Mouse (Mus musculus) cortical plate, adult 2 months (tissue): ENCODE measurements at regions not wholly inside any gene's neighbourhood (a gene's known extent, or its start where the extent isn't known, plus 50 kb on each side); places are given as distances from the start of the nearest gene placed in this dataset.

Source experiments
- H3K27ac ChIP-seq: fragments of 200-500 bp; 2 replicates; pipeline ENCODE4 v1.5.1; 2012; ENCODE audit warnings: low read length, control low read depth, inconsistent platforms; ENCODE audit not compliant: insufficient read depth
- H3K4me1 ChIP-seq: fragments of 200-500 bp; 2 replicates; pipeline ENCODE4 v1.6.1; 2011; ENCODE audit warnings: low read length; ENCODE audit not compliant: control insufficient read depth, insufficient read depth
- H3K4me3 ChIP-seq: fragments of 200-500 bp; 2 replicates; pipeline ENCODE4 v1.5.1; 2011; ENCODE audit warnings: mild to moderate bottlenecking, low read length, control low read depth; ENCODE audit not compliant: insufficient read depth
- CTCF ChIP-seq: fragments of 200-500 bp; IDR thresholded peaks from 2 replicates; pipeline ENCODE4 v1.5.1; 2011; ENCODE audit warnings: mild to moderate bottlenecking, control low read depth, low read length; ENCODE audit not compliant: insufficient read depth; ENCODE audit errors: extremely low read depth
- POLR2A ChIP-seq: fragments of 200-500 bp; IDR thresholded peaks from 2 replicates; pipeline ENCODE4 v1.6.1; 2011; ENCODE audit warnings: mild to moderate bottlenecking, low read length, control low read depth; ENCODE audit not compliant: insufficient read depth; ENCODE audit errors: extremely low read depth

DNA sequence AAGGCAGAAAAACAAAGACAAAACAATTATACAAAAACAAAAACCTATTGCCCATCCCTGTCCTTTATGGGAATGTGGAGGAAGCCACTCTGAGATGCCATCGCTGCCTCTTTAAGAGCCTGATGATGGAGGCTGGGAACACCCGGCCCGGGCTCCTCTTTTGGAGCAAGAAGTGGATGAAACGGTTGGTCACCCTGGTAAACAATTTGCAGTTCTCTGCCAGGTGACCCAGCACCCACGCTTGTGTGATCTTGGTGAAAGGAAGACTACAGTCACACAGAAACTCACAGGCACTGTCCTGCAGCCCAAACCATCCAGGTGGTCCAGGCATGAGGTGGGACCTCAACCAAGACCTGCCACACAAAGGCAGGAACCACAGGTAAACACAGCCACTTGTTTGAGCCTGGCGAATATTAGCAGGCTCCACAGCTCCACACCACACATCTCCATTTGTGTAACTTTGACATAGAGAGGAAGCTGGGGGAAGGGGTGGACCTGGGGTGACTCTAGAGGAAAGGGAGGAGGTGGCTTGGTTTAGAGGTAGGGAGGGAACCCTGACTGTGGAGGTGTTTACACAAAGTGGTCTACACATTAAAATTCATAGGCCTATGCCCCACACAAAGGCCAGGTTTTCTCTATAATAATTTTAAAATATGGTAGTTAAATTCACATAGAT is 166.7 kb upstream of the Sulf2 start:
- no peak for TF ChIP-seq CTCF
- TF ChIP-seq POLR2A, result no peak
- no peak overlapping the region for H3K4me3 ChIP-seq
- no peak overlapping the region for H3K27ac ChIP-seq
- no peaks in the 10 kb centered on the region; the same call in 1 of the 2 replicates for H3K4me1 ChIP-seq

GRCm38 (mm10) chr2:166316409-166316916 is 161.0 kb upstream of the Sulf2 start:
- Histone ChIP-seq H3K4me1 (no peaks in the 10 kb centered on the region), H3K4me3 (no peak overlapping the region), H3K27ac (no peak overlapping the region)
- no peak for TF ChIP-seq POLR2A
- TF ChIP-seq CTCF, result no peak

GRCm38 (mm10) chr2:166310438-166310837 is 155.0 kb upstream of the Sulf2 start:
- TF ChIP-seq POLR2A, result no peak
- TF ChIP-seq CTCF, result no peak
- Histone ChIP-seq H3K4me3 (no peak overlapping the region), H3K4me1 (no peaks in the 10 kb centered on the region), H3K27ac (no peak overlapping the region)

- H3K4me3 ChIP-seq, result no peak overlapping the region
- TF ChIP-seq POLR2A (no peak), CTCF (no peak)
Measured at GRCm38 (mm10) chr2:166309882-166310281, 154.4 kb upstream of the Sulf2 start.

GRCm38 (mm10) chr2:166307551-166307950 is 152.1 kb upstream of the Sulf2 start:
- TF ChIP-seq CTCF (no peak), POLR2A (no peak)
- H3K4me3 ChIP-seq, result no peak overlapping the region
- H3K27ac ChIP-seq, result no peak overlapping the region
- no peaks in the 10 kb centered on the region for H3K4me1 ChIP-seq

More at GRCm38 (mm10) chr2:166309882-166310281, 154.4 kb upstream of the Sulf2 start:
- H3K27ac ChIP-seq, result no peak overlapping the region
- H3K4me1 ChIP-seq, result no peaks in the 10 kb centered on the region

GRCm38 (mm10) chr2:166305044-166306002 is 149.9 kb upstream of the Sulf2 start:
- no peaks in the 10 kb centered on the region for H3K4me1 ChIP-seq
- no peak overlapping the region for H3K27ac ChIP-seq
- no peak overlapping the region for H3K4me3 ChIP-seq
- TF ChIP-seq CTCF, result no peak
- no peak for TF ChIP-seq POLR2A

DNA sequence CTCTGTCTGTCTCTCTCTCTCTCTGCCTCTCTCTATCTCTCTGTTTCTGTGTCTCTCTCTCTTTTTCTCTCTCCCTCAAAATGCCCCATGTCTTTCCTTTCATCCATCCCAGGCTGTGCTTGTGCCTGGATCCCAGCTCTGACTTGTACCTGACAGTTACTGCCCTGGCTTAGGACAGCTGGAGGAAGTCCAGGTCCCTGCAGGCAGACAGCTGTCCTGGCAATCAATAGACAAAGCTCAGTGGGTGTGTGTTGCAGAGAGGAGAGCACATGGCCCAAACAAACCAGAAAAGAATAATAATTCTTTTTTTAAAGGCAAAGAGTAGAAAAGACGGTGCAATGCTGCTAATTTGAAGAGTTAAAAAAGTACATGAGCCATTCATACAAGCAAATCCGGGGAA is 148.4 kb upstream of the Sulf2 start:
- Histone ChIP-seq H3K4me3 (no peak overlapping the region), H3K27ac (no peak overlapping the region), H3K4me1 (no peaks in the 10 kb centered on the region)
- TF ChIP-seq POLR2A, result no peak
- TF ChIP-seq CTCF, result no peak

- no peak overlapping the region for H3K4me3 ChIP-seq
- TF ChIP-seq CTCF (no peak), POLR2A (no peak)
- H3K4me1 ChIP-seq, result no peaks in the 10 kb centered on the region
- no peak overlapping the region for H3K27ac ChIP-seq
Measured at GRCm38 (mm10) chr2:166301161-166301560, 145.7 kb upstream of the Sulf2 start.

DNA sequence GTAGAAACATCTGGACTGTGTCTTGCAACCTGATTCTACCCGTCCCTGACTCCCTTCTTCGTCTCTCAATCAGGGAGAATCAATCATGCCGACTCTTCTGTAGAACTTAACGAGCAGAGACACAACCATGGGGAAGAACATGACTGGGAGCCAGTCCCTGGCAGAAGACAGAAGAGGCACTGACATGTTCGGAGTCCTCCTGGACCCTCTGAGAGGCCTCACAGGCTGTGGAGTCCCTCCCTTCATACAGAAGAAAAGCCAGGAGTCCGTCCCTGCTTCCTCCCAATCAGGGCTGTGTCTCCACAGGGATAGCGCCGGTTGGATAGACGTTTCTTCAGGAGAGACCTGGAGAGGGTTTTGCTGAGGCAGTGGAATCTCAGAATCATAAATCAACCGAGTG is 139.2 kb upstream of the Sulf2 start:
- no peaks in the 10 kb centered on the region for H3K4me1 ChIP-seq
- H3K27ac ChIP-seq, result no peak overlapping the region
- H3K4me3 ChIP-seq, result no peak overlapping the region
- TF ChIP-seq CTCF, result no peak
- TF ChIP-seq POLR2A, result no peak
